Mouse (Mus musculus) G1E (cell line): Measurements from ENCODE around the gene Irf3. TPM values are rescaled to one million over a fixed set of nuclear protein-coding genes. Genes with fewer than 3 reads are reported as not detected.

Source experiments
- ATAC-seq: 2 replicates; pipeline ENCODE4 v1.8.0; 2016; ENCODE audit warnings: mild to moderate bottlenecking; ENCODE audit not compliant: insufficient number of reproducible peaks, poor library complexity, low FRiP score, severe bottlenecking; ENCODE audit errors: extremely low read depth
- DNase-seq: peaks from one replicate; pipeline ENCODE4 v3.0.0; 2012; ENCODE audit warnings: low spot score
- H3K27me3 ChIP-seq: 2 replicates; pipeline ENCODE4 v1.6.1; 2012; ENCODE audit warnings: mild to moderate bottlenecking, low read length, inconsistent platforms; ENCODE audit not compliant: insufficient read depth
- H3K36me3 ChIP-seq: replicated peaks from 2 replicates; pipeline ENCODE3; 2012; ENCODE audit warnings: mild to moderate bottlenecking, inconsistent platforms
- H3K4me1 ChIP-seq: 2 replicates; pipeline ENCODE4 v1.6.1; 2012; ENCODE audit warnings: low read depth, low read length, inconsistent platforms, mixed read lengths; ENCODE audit not compliant: insufficient read depth
- H3K4me3 ChIP-seq: 2 replicates; pipeline ENCODE4 v1.5.1; 2012; ENCODE audit warnings: low read depth, mild to moderate bottlenecking, inconsistent platforms, low read length, moderate library complexity, mixed read lengths
- H3K9me3 ChIP-seq: replicated peaks from 2 replicates; pipeline ENCODE4 v1.6.1; 2012; ENCODE audit warnings: inconsistent platforms
- CTCF ChIP-seq: IDR thresholded peaks from 2 replicates; pipeline ENCODE4 v1.5.1; 2012; ENCODE audit warnings: low read depth, low read length, inconsistent platforms, mixed read lengths
- GATA1 ChIP-seq: IDR thresholded peaks from 2 replicates; pipeline ENCODE4 v1.6.1; 2012; ENCODE audit warnings: borderline replicate concordance, low read length, inconsistent platforms, mixed read lengths
- GATA2 ChIP-seq: IDR thresholded peaks from 2 replicates; pipeline ENCODE4 v1.6.1; 2012; ENCODE audit warnings: low read depth, low read length, inconsistent platforms, borderline replicate concordance
- POLR2AphosphoS5 ChIP-seq: IDR thresholded peaks from 2 replicates; pipeline ENCODE4 v1.6.1; 2012; ENCODE audit warnings: low read depth, low read length, inconsistent platforms; ENCODE audit not compliant: insufficient replicate concordance
- TAL1 ChIP-seq: conservative IDR thresholded peaks from 2 replicates; pipeline ENCODE4 v1.6.1; 2012; ENCODE audit warnings: low read depth, low read length, inconsistent platforms, mixed read lengths
- polyA plus RNA-seq: library from polyadenylated mRNA; stranded (reverse); fragments of >175 nt; gene quantifications from 2 replicates; pipeline ENCODE4 v1.2.3, GENCODE M21; 2012
- total RNA-seq, 2 experiments: library from RNA; stranded (forward) in 1 of 2; stranded (reverse) in 1 of 2; fragments of 200-1000 nt in 1 of 2; fragments of >200 nt in 1 of 2; fragmentation: Nextera tagmentation in 1 of 2; gene quantifications; 2 replicates each; pipeline ENCODE4 v1.2.3; 2014 to 2017

The Irf3 gene
- total and polyA plus RNA-seq, 3 experiments, result 65.6 to 135 (median 107) TPM

GRCm38 (mm10) chr7:45027761-45028160, 30.3 kb downstream of the Irf3 start:
- no peaks in the 10 kb centered on the region for H3K27me3 ChIP-seq
- TF ChIP-seq GATA2, result no peak
- TF ChIP-seq GATA1, result no peak
- TF ChIP-seq CTCF, result no peak
- no peak for TF ChIP-seq TAL1
- TF ChIP-seq POLR2AphosphoS5, result no peak
- H3K9me3 ChIP-seq, result no peaks in the 10 kb centered on the region
- no peak overlapping the region for H3K4me3 ChIP-seq
- ATAC-seq (no peak), DNase-seq (no peak)
- H3K36me3 ChIP-seq, result peaks cover 76% of the 10 kb centered on the region
- peaks cover 12% of the 10 kb centered on the region; the same call in 1 of the 2 replicates for H3K4me1 ChIP-seq

- H3K36me3 ChIP-seq, result peaks cover 81% of the 10 kb centered on the region
- DNase-seq (no peak), ATAC-seq (no peak)
- H3K4me3 ChIP-seq, result no peak overlapping the region
- H3K9me3 ChIP-seq, result no peaks in the 10 kb centered on the region
- no peaks in the 10 kb centered on the region for H3K27me3 ChIP-seq
- peaks cover 12% of the 10 kb centered on the region; the same call in 1 of the 2 replicates for H3K4me1 ChIP-seq
- TF ChIP-seq GATA2 (no peak), GATA1 (no peak), POLR2AphosphoS5 (no peak), CTCF (no peak), TAL1 (no peak)
These were observed 30.9 kb downstream of the Irf3 start for GRCm38 (mm10) chr7:45028351-45028750.

- peaks cover 92% of the 10 kb centered on the region for H3K36me3 ChIP-seq
- peaks cover 8% of the 10 kb centered on the region; the same call in 1 of the 2 replicates for H3K4me1 ChIP-seq
These were observed 32.5 kb downstream of the Irf3 start for GRCm38 (mm10) chr7:45029995-45030394.

GRCm38 (mm10) chr7:45030857-45031256, 33.4 kb downstream of the Irf3 start:
- no peak for ATAC-seq
- no peaks in the 10 kb centered on the region for H3K27me3 ChIP-seq
- H3K36me3 ChIP-seq, result peaks cover 96% of the 10 kb centered on the region
- DNase-seq, result no peak
- H3K4me3 ChIP-seq, result no peak overlapping the region
- no peaks in the 10 kb centered on the region for H3K9me3 ChIP-seq
- TF ChIP-seq GATA2, result no peak
- no peak for TF ChIP-seq CTCF
- no peak for TF ChIP-seq TAL1
- TF ChIP-seq POLR2AphosphoS5, result no peak
- no peak for TF ChIP-seq GATA1
- H3K4me1 ChIP-seq, result 0 out of 2 replicates have a peak, but pooled peaks cover 5% of the 10 kb centered on the region

More at GRCm38 (mm10) chr7:45029995-45030394, 32.5 kb downstream of the Irf3 start:
- H3K27me3 ChIP-seq, result no peaks in the 10 kb centered on the region
- no peaks in the 10 kb centered on the region for H3K9me3 ChIP-seq
- no peak for ATAC-seq
- DNase-seq, result no peak
- TF ChIP-seq POLR2AphosphoS5, result no peak
- no peak for TF ChIP-seq TAL1
- TF ChIP-seq GATA2, result no peak
- no peak for TF ChIP-seq CTCF
- TF ChIP-seq GATA1, result no peak
- no peak overlapping the region for H3K4me3 ChIP-seq

GRCm38 (mm10) chr7:45033722-45034359, 36.4 kb downstream of the Irf3 start:
- DNase-seq (no peak), ATAC-seq (no peak)
- TF ChIP-seq CTCF, result no peak
- no peak for TF ChIP-seq POLR2AphosphoS5
- Histone ChIP-seq H3K9me3 (no peaks in the 10 kb centered on the region), H3K4me3 (no peak overlapping the region), H3K4me1 (peaks cover 8% of the 10 kb centered on the region; the same call in 1 of the 2 replicates), H3K36me3 (peaks cover 97% of the 10 kb centered on the region), H3K27me3 (no peaks in the 10 kb centered on the region)

GRCm38 (mm10) chr7:45035631-45036030, 38.2 kb downstream of the Irf3 start:
- peaks cover 8% of the 10 kb centered on the region; the same call in 1 of the 2 replicates for H3K4me1 ChIP-seq
- ATAC-seq (no peak), DNase-seq (no peak)
- H3K4me3 ChIP-seq, result no peak overlapping the region
- H3K9me3 ChIP-seq, result no peaks in the 10 kb centered on the region
- TF ChIP-seq GATA2 (no peak), GATA1 (no peak)
- no peaks in the 10 kb centered on the region for H3K27me3 ChIP-seq
- H3K36me3 ChIP-seq, result peaks cover 96% of the 10 kb centered on the region
